18 mouse cellular contexts compared by ENCODE assay signal in the genomic region with DNA sequence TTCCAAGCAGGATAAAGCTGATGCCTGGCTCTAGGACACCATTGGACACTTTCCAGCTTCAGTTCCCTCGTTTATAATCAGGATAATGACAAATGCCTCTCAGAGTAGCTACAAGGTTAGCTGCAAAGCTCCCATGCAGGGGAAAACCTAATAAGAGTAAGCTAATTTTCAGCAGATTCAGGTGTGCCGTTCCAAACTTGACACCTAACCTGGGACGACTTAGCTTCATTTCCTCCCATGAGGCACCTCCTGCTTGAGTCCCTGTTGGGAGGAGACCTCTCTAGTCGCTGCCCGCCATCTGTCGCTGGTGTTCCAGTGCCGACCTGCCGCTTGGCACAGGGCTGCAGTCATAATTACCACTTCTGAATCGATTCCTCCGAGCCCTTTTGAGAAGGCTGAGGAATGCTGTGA.
DNase-seq lines count a peak whose midpoint lies in the region; ATAC-seq and TF ChIP-seq lines count a peak whose summit lies in the region.
"Had no signal": no experiment of that assay in that cellular context is flagged by ENCODE, and none has a peak within 500 bp of the region (broad histone marks: within the 10 kb centered on the region; RNA-seq: fewer than 3 reads in every experiment).

No protein-coding gene starts in this region.

- H3K9ac ChIP-seq in forebrain, embryonic 12.5 days: no peak overlapping the region
- H3K9ac ChIP-seq in hindbrain, postnatal 0 days (replicated peaks; ENCODE audit: low read length): no peak overlapping the region
- H3K9ac ChIP-seq: limb, embryonic 15.5 days had no signal

- H3K4me3 ChIP-seq in forebrain, embryonic 12.5 days (replicated peaks): no peak overlapping the region
- H3K4me3 ChIP-seq in forebrain, embryonic 10.5 days: no peak overlapping the region
- no peak overlapping the region for H3K4me3 ChIP-seq in hindbrain, postnatal 0 days (ENCODE audit: low read length)
- H3K4me3 ChIP-seq: heart, embryonic 10.5 days; limb, embryonic 15.5 days; myocyte had no signal

- H3K27me3 ChIP-seq in forebrain, embryonic 12.5 days: no peaks in the 10 kb centered on the region
- no peaks in the 10 kb centered on the region for H3K27me3 ChIP-seq in forebrain, embryonic 10.5 days (ENCODE audit: poor library complexity, severe bottlenecking)
- H3K27me3 ChIP-seq in hindbrain, postnatal 0 days (ENCODE audit: insufficient read depth, low read length): no peaks in the 10 kb centered on the region

- no peak for TF ChIP-seq POLR2A in brain, embryonic 14.5 days (IDR thresholded peaks at IDR 0.05; ENCODE audit: borderline replicate concordance, extremely low read depth, insufficient read depth, insufficient read length, poor library complexity, severe bottlenecking)

- H3K27ac ChIP-seq in forebrain, embryonic 12.5 days: peak overlapping the region; percentile 77
- no peak overlapping the region for H3K27ac ChIP-seq in forebrain, embryonic 10.5 days
- no peak overlapping the region for H3K27ac ChIP-seq in hindbrain, postnatal 0 days
- H3K27ac ChIP-seq: heart, embryonic 10.5 days; limb, embryonic 15.5 days; macrophage had no signal

- WGBS in forebrain, embryonic 12.5 days: 48% methylated on average over 10 of the region's 10 CpGs
- 66% methylated on average over 10 of the region's 10 CpGs for WGBS in forebrain, embryonic 10.5 days
- WGBS in hindbrain, postnatal 0 days: 16% methylated on average over 10 of the region's 10 CpGs

- DNase-seq in forebrain, embryonic 10.5 days (ENCODE audit: extremely low spot score, low spot score): no peak
- DNase-seq in brain, embryonic 14.5 days (ENCODE audit: low read depth): peak; percentile 90
- peak; percentile 63 to 80 for DNase-seq in cerebellum, postnatal 14 days
- peak; percentile 71 for DNase-seq in hindbrain, postnatal 0 days (ENCODE audit: low spot score)
- DNase-seq in spleen, postnatal 10 days (ENCODE audit: low spot score in 2 of 2): no peak
- no peak for DNase-seq in kidney, postnatal 36 days
- no peak for DNase-seq in right cerebral cortex, postnatal 10 days (ENCODE audit: low spot score in 2 of 2)
- DNase-seq: heart, postnatal 36 days; kidney, adult 18-20 months; lung, adult 2 months; right cerebral cortex, postnatal 4 days; thymus, postnatal 4 days had no signal

- peaks cover 52% of the 10 kb centered on the region for H3K4me1 ChIP-seq in forebrain, embryonic 12.5 days
- peaks cover 52% of the 10 kb centered on the region for H3K4me1 ChIP-seq in forebrain, embryonic 10.5 days
- peaks cover 13% of the 10 kb centered on the region for H3K4me1 ChIP-seq in hindbrain, postnatal 0 days (ENCODE audit: insufficient read depth, low read length)
- H3K4me1 ChIP-seq: heart, embryonic 10.5 days had no signal

- ATAC-seq in forebrain, embryonic 12.5 days (ENCODE audit: low FRiP score): no peak
- no peak for ATAC-seq in hindbrain, postnatal 0 days
- ATAC-seq: Patski had no signal

- H3K4me2 ChIP-seq in forebrain, embryonic 12.5 days: peak overlapping the region; percentile 19
- H3K4me2 ChIP-seq in hindbrain, postnatal 0 days (ENCODE audit: low read depth, low read length): 0 out of 2 replicates have a peak overlapping the region, but pooled peaks have one; percentile 6
- H3K4me2 ChIP-seq: limb, embryonic 15.5 days had no signal

- TF ChIP-seq CTCF in brain, embryonic 14.5 days (IDR thresholded peaks at IDR 0.05; ENCODE audit: borderline replicate concordance, extremely low read depth, insufficient read depth, insufficient read length): no peak
- TF ChIP-seq CTCF in hindbrain, postnatal 0 days (IDR thresholded peaks at IDR 0.05; ENCODE audit: low read depth): no peak

- no peaks in the 10 kb centered on the region for H3K9me3 ChIP-seq in forebrain, embryonic 12.5 days
- H3K9me3 ChIP-seq in forebrain, embryonic 10.5 days: no peaks in the 10 kb centered on the region
- no peaks in the 10 kb centered on the region for H3K9me3 ChIP-seq in hindbrain, postnatal 0 days (ENCODE audit: low read length)
- H3K9me3 ChIP-seq: heart, embryonic 10.5 days; limb, embryonic 15.5 days had no signal

- H3K36me3 ChIP-seq in forebrain, embryonic 12.5 days (replicated peaks): no peaks in the 10 kb centered on the region
- no peaks in the 10 kb centered on the region for H3K36me3 ChIP-seq in forebrain, embryonic 10.5 days (replicated peaks)
- no peaks in the 10 kb centered on the region for H3K36me3 ChIP-seq in hindbrain, postnatal 0 days (ENCODE audit: insufficient read depth, low read length)
- H3K36me3 ChIP-seq: heart, embryonic 10.5 days; limb, embryonic 15.5 days had no signal

Comparison
In these comparisons a context has a peak if more than half of its experiments do, and no peak if none do; other contexts are left out.
1. DNase-seq: peak in brain, embryonic 14.5 days (single experiment), cerebellum, postnatal 14 days (2 of 2) and hindbrain, postnatal 0 days (single experiment); none in forebrain, embryonic 10.5 days (single experiment), spleen, postnatal 10 days (0 of 2), kidney, postnatal 36 days (0 of 2) and right cerebral cortex, postnatal 10 days (0 of 2).